Mouse (Mus musculus) heart, embryonic 10.5 days (tissue): ENCODE data around the gene Cggbp1. TPM values are rescaled to one million over a fixed set of nuclear protein-coding genes. Genes with fewer than 3 reads are reported as not detected.

Experiments used
- DNase-seq: peaks from one replicate; pipeline ENCODE4 v3.0.0-alpha.2; 2017; ENCODE audit warnings: low spot score
- H3K27ac ChIP-seq: fragments of 300-500 bp; sonication (generic); 2 replicates; pipeline ENCODE4 v1.5.1; 2016; ENCODE audit warnings: mild to moderate bottlenecking
- H3K27me3 ChIP-seq: fragments of 300-500 bp; sonication (generic); 2 replicates; pipeline ENCODE4 v1.6.1; 2016; ENCODE audit warnings: mild to moderate bottlenecking; ENCODE audit not compliant: poor library complexity, insufficient read depth, severe bottlenecking
- H3K36me3 ChIP-seq: fragments of 300-500 bp; sonication (generic); 2 replicates; pipeline ENCODE4 v1.6.1; 2016; ENCODE audit warnings: mild to moderate bottlenecking, moderate library complexity
- H3K4me1 ChIP-seq: fragments of 300-500 bp; sonication (generic); 2 replicates; pipeline ENCODE4 v1.6.1; 2016; ENCODE audit warnings: mild to moderate bottlenecking
- H3K4me3 ChIP-seq: fragments of 300-500 bp; sonication (generic); 2 replicates; pipeline ENCODE4 v1.5.1; 2016; ENCODE audit warnings: mild to moderate bottlenecking, moderate library complexity
- H3K9me3 ChIP-seq: fragments of 300-500 bp; sonication (generic); 2 replicates; pipeline ENCODE4 v1.6.1; 2016; ENCODE audit warnings: mild to moderate bottlenecking, moderate library complexity
- WGBS: fragments of 180-500 bp; shearing (Covaris S2); methylation state at CpG from one replicate; pipeline ENCODE4 v1.1.7; 2016; 5-methylcytosine and 5-hydroxymethylcytosine counted together
- polyA plus RNA-seq: library from polyadenylated mRNA; unstranded; fragments of >200 nt; fragmentation: Nextera tagmentation; extraction: Ambion mirVana; gene quantifications from 2 replicates; pipeline ENCODE4 v1.2.1, GENCODE M21; 2016

Gene Cggbp1
- polyA plus RNA-seq = 63.7 and 67.6 TPM in 2 replicates

- peak within 1 kb of the TSS; percentile 98 for H3K27ac ChIP-seq
- H3K27me3 ChIP-seq = no peaks in the 10 kb centered on the region
- H3K4me1 ChIP-seq = peaks cover 7% of the 10 kb centered on the region; the same call in 1 of the 2 replicates
- H3K36me3 ChIP-seq = peaks cover 22% of the 10 kb centered on the region
- DNase-seq = peak; percentile 100
- H3K4me3 ChIP-seq = peak within 1 kb of the TSS; percentile 98
- WGBS = under 1% methylated on average over 66 of the region's 85 CpGs
- no peaks in the 10 kb centered on the region for H3K9me3 ChIP-seq
Observed at GRCm38 (mm10) chr16:64851563-64852362, at the start of gene Cggbp1, which contains the start of gene Zfp654. TSS of gene Cggbp1 (plus strand) at chr16:64851996. TSS of gene Zfp654 (minus strand) at chr16:64851652.

GRCm38 (mm10) chr16:64803041-64803440, 48.8 kb upstream of the Cggbp1 start:
- Histone ChIP-seq H3K36me3 (peaks cover 16% of the 10 kb centered on the region), H3K4me3 (no peak overlapping the region), H3K27ac (no peak overlapping the region), H3K9me3 (no peaks in the 10 kb centered on the region), H3K27me3 (no peaks in the 10 kb centered on the region), H3K4me1 (no peaks in the 10 kb centered on the region)
- 87% methylated on average over 3 of the region's 3 CpGs for WGBS
- DNase-seq = no peak

GRCm38 (mm10) chr16:64817094-64817765, 34.6 kb upstream of the Cggbp1 start:
- Histone ChIP-seq H3K27me3 (no peaks in the 10 kb centered on the region), H3K9me3 (no peaks in the 10 kb centered on the region), H3K27ac (no peak overlapping the region), H3K4me3 (no peak overlapping the region), H3K36me3 (peaks cover 12% of the 10 kb centered on the region), H3K4me1 (no peaks in the 10 kb centered on the region)
- 94% methylated on average over 3 of the region's 3 CpGs for WGBS
- no peak for DNase-seq

- DNase-seq = no peak
- 84% methylated on average over 1 of the region's 1 CpGs for WGBS
Observed at GRCm38 (mm10) chr16:64823890-64824289, 27.9 kb upstream of the Cggbp1 start.

GRCm38 (mm10) chr16:64824474-64824873, 27.3 kb upstream of the Cggbp1 start:
- no peaks in the 10 kb centered on the region for H3K9me3 ChIP-seq
- WGBS = 90% methylated on average over 1 of the region's 1 CpGs
- H3K4me1 ChIP-seq = no peaks in the 10 kb centered on the region
- H3K36me3 ChIP-seq = peaks cover 11% of the 10 kb centered on the region
- no peak overlapping the region for H3K27ac ChIP-seq
- H3K27me3 ChIP-seq = no peaks in the 10 kb centered on the region
- DNase-seq = no peak
- no peak overlapping the region for H3K4me3 ChIP-seq

More at GRCm38 (mm10) chr16:64823890-64824289, 27.9 kb upstream of the Cggbp1 start:
- no peak overlapping the region for H3K27ac ChIP-seq
- H3K36me3 ChIP-seq = peaks cover 11% of the 10 kb centered on the region
- no peaks in the 10 kb centered on the region for H3K4me1 ChIP-seq
- no peaks in the 10 kb centered on the region for H3K27me3 ChIP-seq
- no peaks in the 10 kb centered on the region for H3K9me3 ChIP-seq
- H3K4me3 ChIP-seq = no peak overlapping the region

- H3K36me3 ChIP-seq = peaks cover 13% of the 10 kb centered on the region
- no peaks in the 10 kb centered on the region for H3K9me3 ChIP-seq
- H3K4me3 ChIP-seq = no peak overlapping the region
- no peaks in the 10 kb centered on the region for H3K4me1 ChIP-seq
- no peak for DNase-seq
- H3K27ac ChIP-seq = no peak overlapping the region
- WGBS = 58% methylated on average over 15 of the region's 15 CpGs
- no peaks in the 10 kb centered on the region for H3K27me3 ChIP-seq
Observed at GRCm38 (mm10) chr16:64830291-64830690, 21.5 kb upstream of the Cggbp1 start.

- DNase-seq = no peak
- Histone ChIP-seq H3K4me3 (no peak overlapping the region), H3K4me1 (no peaks in the 10 kb centered on the region), H3K36me3 (no peaks in the 10 kb centered on the region), H3K9me3 (no peaks in the 10 kb centered on the region), H3K27ac (no peak overlapping the region), H3K27me3 (no peaks in the 10 kb centered on the region)
- 42% methylated on average over 1 of the region's 1 CpGs for WGBS
Observed at GRCm38 (mm10) chr16:64835996-64836545, 15.7 kb upstream of the Cggbp1 start.

- no peaks in the 10 kb centered on the region for H3K4me1 ChIP-seq
- no peak overlapping the region for H3K4me3 ChIP-seq
- no peak overlapping the region for H3K27ac ChIP-seq
- 75% methylated on average over 2 of the region's 2 CpGs for WGBS
- no peaks in the 10 kb centered on the region for H3K36me3 ChIP-seq
- no peaks in the 10 kb centered on the region for H3K9me3 ChIP-seq
- no peak for DNase-seq
- no peaks in the 10 kb centered on the region for H3K27me3 ChIP-seq
Observed at GRCm38 (mm10) chr16:64836709-64837108, 15.1 kb upstream of the Cggbp1 start.

- H3K27me3 ChIP-seq = no peaks in the 10 kb centered on the region
- no peaks in the 10 kb centered on the region for H3K9me3 ChIP-seq
- WGBS = 80% methylated on average over 5 of the region's 5 CpGs
- H3K4me1 ChIP-seq = no peaks in the 10 kb centered on the region
- no peaks in the 10 kb centered on the region for H3K36me3 ChIP-seq
- H3K27ac ChIP-seq = no peak overlapping the region
- no peak overlapping the region for H3K4me3 ChIP-seq
- no peak for DNase-seq
Observed at GRCm38 (mm10) chr16:64841481-64842373, 10.1 kb upstream of the Cggbp1 start.

- Histone ChIP-seq H3K4me1 (no peaks in the 10 kb centered on the region), H3K9me3 (no peaks in the 10 kb centered on the region), H3K27me3 (no peaks in the 10 kb centered on the region), H3K27ac (no peak overlapping the region), H3K4me3 (no peak overlapping the region), H3K36me3 (no peaks in the 10 kb centered on the region)
- DNase-seq = no peak
- WGBS = 90% methylated on average over 3 of the region's 3 CpGs
Observed at GRCm38 (mm10) chr16:64842374-64842729, 9.4 kb upstream of the Cggbp1 start.

GRCm38 (mm10) chr16:64845947-64846346, 5.8 kb upstream of the Cggbp1 start:
- DNase-seq = no peak
- no peak overlapping the region for H3K27ac ChIP-seq
- H3K27me3 ChIP-seq = no peaks in the 10 kb centered on the region
- H3K4me3 ChIP-seq = no peak overlapping the region
- no peaks in the 10 kb centered on the region for H3K9me3 ChIP-seq
- WGBS = 89% methylated on average over 8 of the region's 8 CpGs
- H3K4me1 ChIP-seq = 0 out of 2 replicates have a peak, but pooled peaks cover 3% of the 10 kb centered on the region
- H3K36me3 ChIP-seq = no peaks in the 10 kb centered on the region

- H3K27me3 ChIP-seq = no peaks in the 10 kb centered on the region
- H3K36me3 ChIP-seq = peaks cover 10% of the 10 kb centered on the region
- peak; percentile 83 for DNase-seq
- peaks cover 7% of the 10 kb centered on the region; the same call in 1 of the 2 replicates for H3K4me1 ChIP-seq
- no peaks in the 10 kb centered on the region for H3K9me3 ChIP-seq
- H3K27ac ChIP-seq = peak overlapping the region; percentile 98
- 3% methylated on average over 16 of the region's 16 CpGs for WGBS
- H3K4me3 ChIP-seq = peak overlapping the region; percentile 98
Observed at GRCm38 (mm10) chr16:64850287-64851084, 1.3 kb upstream of the Cggbp1 start.
